In the genomic region with DNA sequence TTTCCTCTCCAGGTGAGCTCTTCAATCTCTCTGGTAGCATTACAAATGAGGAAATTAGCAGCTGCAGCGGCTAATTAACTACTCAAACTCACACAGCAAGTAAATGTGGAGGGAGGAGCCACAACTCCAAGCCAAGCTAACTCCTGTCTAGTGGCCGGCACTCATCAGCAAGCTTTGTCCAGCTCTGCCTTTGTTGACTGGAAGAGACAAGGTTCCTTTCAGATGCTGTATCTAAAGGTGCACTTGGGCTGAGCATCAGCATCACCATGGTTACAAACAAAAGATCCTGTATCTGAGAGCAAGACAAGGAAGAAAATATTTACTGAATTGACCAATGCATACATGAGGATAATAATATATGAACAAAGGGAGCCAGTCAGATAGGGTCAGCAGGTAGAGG, we compare ENCODE assay signal across 23 mouse cellular contexts. TPM values are rescaled to one million over a fixed set of nuclear protein-coding genes. Genes with fewer than 3 reads are reported as not detected.
A peak's percentile ranks its signal among the peaks of the same experiment; 100 is the strongest.
DNase-seq lines count a peak whose midpoint lies in the region; ATAC-seq and TF ChIP-seq lines count a peak whose summit lies in the region.
"Had no signal": no experiment of that assay in that cellular context is flagged by ENCODE, and none has a peak within 500 bp of the region (broad histone marks: within the 10 kb centered on the region; RNA-seq: fewer than 3 reads in every experiment).

No protein-coding gene starts in this region.

- H3K79me3 ChIP-seq in C2C12 (ENCODE audit: low read depth), result no peaks in the 10 kb centered on the region

- no peaks in the 10 kb centered on the region for H3K9me3 ChIP-seq in forebrain, embryonic 14.5 days (replicated peaks; ENCODE audit: control insufficient read depth, low read length)
- no peaks in the 10 kb centered on the region for H3K9me3 ChIP-seq in forebrain, embryonic 15.5 days
- no peaks in the 10 kb centered on the region for H3K9me3 ChIP-seq in heart, embryonic 14.5 days (ENCODE audit: control insufficient read depth, low read length)
- H3K9me3 ChIP-seq in liver, embryonic 12.5 days (replicated peaks), result no peaks in the 10 kb centered on the region
- H3K9me3 ChIP-seq: embryonic facial prominence, embryonic 10.5 days; forebrain, embryonic 10.5 days; hindbrain, embryonic 10.5 days; limb, embryonic 13.5 days; midbrain, embryonic 15.5 days; neural tube, embryonic 15.5 days; stomach, embryonic 15.5 days had no signal

- H3K27me3 ChIP-seq in forebrain, embryonic 14.5 days (replicated peaks; ENCODE audit: control insufficient read depth, insufficient read depth, low read length), result no peaks in the 10 kb centered on the region
- H3K27me3 ChIP-seq in forebrain, embryonic 15.5 days, result no peaks in the 10 kb centered on the region
- H3K27me3 ChIP-seq in heart, embryonic 14.5 days (ENCODE audit: control insufficient read depth, insufficient read depth, low read length), result no peaks in the 10 kb centered on the region
- no peaks in the 10 kb centered on the region for H3K27me3 ChIP-seq in liver, embryonic 12.5 days (replicated peaks)
- H3K27me3 ChIP-seq in C2C12 (ENCODE audit: control insufficient read depth, insufficient read depth, insufficient read length), result no peaks in the 10 kb centered on the region
- H3K27me3 ChIP-seq: limb, embryonic 13.5 days; midbrain, embryonic 15.5 days; neural tube, embryonic 15.5 days; stomach, embryonic 15.5 days had no signal

- H3K4me3 ChIP-seq in forebrain, embryonic 14.5 days (ENCODE audit: low read depth, low read length), result no peak overlapping the region
- no peak overlapping the region for H3K4me3 ChIP-seq in forebrain, embryonic 15.5 days
- H3K4me3 ChIP-seq in heart, embryonic 14.5 days (ENCODE audit: control insufficient read depth in 1 of 2, insufficient read depth in 1 of 2, low read depth in 1 of 2, low read length in 2 of 2), result no peak overlapping the region
- no peak overlapping the region for H3K4me3 ChIP-seq in liver, embryonic 12.5 days
- H3K4me3 ChIP-seq in C2C12 (ENCODE audit: insufficient read depth, poor library complexity, severe bottlenecking), result peak overlapping the region; percentile 2
- H3K4me3 ChIP-seq: embryonic facial prominence, embryonic 10.5 days; forebrain, embryonic 10.5 days; hindbrain, embryonic 10.5 days; limb, embryonic 13.5 days; midbrain, embryonic 15.5 days; neural tube, embryonic 15.5 days had no signal

- DNase-seq in forebrain, embryonic 14.5 days (ENCODE audit: low spot score), result peak; percentile 4
- no peak for DNase-seq in heart, adult 9 months (ENCODE audit: low spot score in 2 of 2)
- DNase-seq in liver, result no peak
- DNase-seq: cerebellum, adult 9-11 months; gastrocnemius, adult 2 months; kidney, adult 11 months; layer of hippocampus, adult 9-11 months; right cerebral cortex, adult 18-20 months; right cerebral cortex, postnatal 4 days; thymus, postnatal 25 days had no signal

- H3K9ac ChIP-seq in forebrain, embryonic 14.5 days (ENCODE audit: low read length), result no peak overlapping the region
- H3K9ac ChIP-seq in forebrain, embryonic 15.5 days (replicated peaks), result no peak overlapping the region
- H3K9ac ChIP-seq in heart, embryonic 14.5 days (ENCODE audit: low read length), result peak overlapping the region; percentile 40; the same call in 1 of the 2 replicates
- H3K9ac ChIP-seq in liver, embryonic 12.5 days, result no peak overlapping the region
- H3K9ac ChIP-seq: limb, embryonic 13.5 days; liver, embryonic 14.5 days; midbrain, embryonic 15.5 days; neural tube, embryonic 15.5 days; stomach, embryonic 15.5 days had no signal

- H3K4me1 ChIP-seq in forebrain, embryonic 14.5 days (ENCODE audit: control insufficient read depth, insufficient read depth, low read length), result no peaks in the 10 kb centered on the region
- H3K4me1 ChIP-seq in forebrain, embryonic 15.5 days, result no peaks in the 10 kb centered on the region
- H3K4me1 ChIP-seq in heart, embryonic 14.5 days (ENCODE audit: control insufficient read depth in 2 of 2, insufficient read depth in 2 of 2, low read length in 2 of 2), result peaks cover 17 to 38% of the 10 kb centered on the region in 2 experiments
- H3K4me1 ChIP-seq in liver, embryonic 12.5 days, result 0 out of 2 replicates have a peak, but pooled peaks cover 10% of the 10 kb centered on the region
- H3K4me1 ChIP-seq: midbrain, embryonic 15.5 days; neural tube, embryonic 15.5 days had no signal

- H3ac ChIP-seq in C2C12 (ENCODE audit: control insufficient read depth, insufficient read length, low read depth), result no peak overlapping the region

- H3K4me2 ChIP-seq in forebrain, embryonic 14.5 days (ENCODE audit: low read length), result no peak overlapping the region
- no peak overlapping the region for H3K4me2 ChIP-seq in forebrain, embryonic 15.5 days (replicated peaks)
- peak overlapping the region; percentile 66 for H3K4me2 ChIP-seq in heart, embryonic 14.5 days (ENCODE audit: low read length)
- H3K4me2 ChIP-seq in liver, embryonic 12.5 days, result no peak overlapping the region
- H3K4me2 ChIP-seq: midbrain, embryonic 15.5 days; neural tube, embryonic 15.5 days had no signal

- no peaks in the 10 kb centered on the region for H3K79me2 ChIP-seq in C2C12 (ENCODE audit: control insufficient read depth, insufficient read depth)

- no peak overlapping the region for H3K27ac ChIP-seq in forebrain, embryonic 14.5 days (ENCODE audit: low read depth, low read length)
- H3K27ac ChIP-seq in forebrain, embryonic 15.5 days (replicated peaks), result no peak overlapping the region
- peak overlapping the region; percentile 76 to 98 for H3K27ac ChIP-seq in heart, embryonic 14.5 days (replicated peaks in 1 of 2; ENCODE audit: control insufficient read depth in 1 of 2, insufficient read depth in 1 of 2, low read depth in 2 of 2, low read length in 2 of 2)
- H3K27ac ChIP-seq in liver, embryonic 12.5 days, result 0 out of 2 replicates have a peak overlapping the region, but pooled peaks have one; percentile 1
- H3K27ac ChIP-seq: embryonic facial prominence, embryonic 10.5 days; forebrain, embryonic 10.5 days; hindbrain, embryonic 10.5 days; limb, embryonic 13.5 days; liver, embryonic 14.5 days; midbrain, embryonic 15.5 days; neural tube, embryonic 15.5 days; stomach, embryonic 15.5 days had no signal

- H3K36me3 ChIP-seq in forebrain, embryonic 14.5 days (ENCODE audit: control insufficient read depth, insufficient read depth, low read length), result no peaks in the 10 kb centered on the region
- H3K36me3 ChIP-seq in forebrain, embryonic 15.5 days, result no peaks in the 10 kb centered on the region
- no peaks in the 10 kb centered on the region for H3K36me3 ChIP-seq in heart, embryonic 14.5 days (ENCODE audit: control insufficient read depth, insufficient read depth, low read length)
- no peaks in the 10 kb centered on the region for H3K36me3 ChIP-seq in liver, embryonic 12.5 days
- no peaks in the 10 kb centered on the region for H3K36me3 ChIP-seq in C2C12 (ENCODE audit: control insufficient read depth, insufficient read depth)
- H3K36me3 ChIP-seq: embryonic facial prominence, embryonic 10.5 days; forebrain, embryonic 10.5 days; hindbrain, embryonic 10.5 days; limb, embryonic 13.5 days; midbrain, embryonic 15.5 days; neural tube, embryonic 15.5 days; stomach, embryonic 15.5 days had no signal

- WGBS in forebrain, embryonic 14.5 days, result 17% methylated on average over 2 of the region's 2 CpGs
- WGBS in forebrain, embryonic 15.5 days, result 28% methylated on average over 2 of the region's 2 CpGs
- WGBS in heart, embryonic 14.5 days, result 14% methylated on average over 2 of the region's 2 CpGs
- WGBS in liver, embryonic 12.5 days (ENCODE audit: insufficient replicate concordance), result 25% methylated on average over 2 of the region's 2 CpGs

- no peak for TF ChIP-seq CTCF in C2C12 (IDR thresholded peaks at IDR 0.05; ENCODE audit: control insufficient read depth, insufficient read depth, insufficient read length)

- ATAC-seq in forebrain, embryonic 14.5 days, result no peak
- ATAC-seq in forebrain, embryonic 15.5 days (replicated peaks), result no peak
- ATAC-seq in heart, embryonic 14.5 days (ENCODE audit: insufficient number of reproducible peaks, insufficient read depth, low FRiP score, low read depth), result 0 out of 2 replicates have a peak, but pooled peaks have one; percentile 4
- no peak for ATAC-seq in liver, embryonic 12.5 days
- ATAC-seq in cerebellum, adult (ENCODE audit: insufficient number of reproducible peaks, low FRiP score, low TSS enrichment), result no peak
- ATAC-seq: midbrain, embryonic 15.5 days had no signal

TF ChIP-seq in C2C12, 6 proteins besides CTCF, POLR2A, EP300 and RAD21:
- no peak for TF ChIP-seq FOSL1 (IDR thresholded peaks at IDR 0.05; ENCODE audit: insufficient read depth, low read length, poor library complexity, severe bottlenecking)
- no peak for TF ChIP-seq MYOG (IDR thresholded peaks at IDR 0.05; ENCODE audit: control insufficient read depth, extremely low read depth, insufficient read length)
- TF ChIP-seq CEBPB (IDR thresholded peaks at IDR 0.05; ENCODE audit: low read depth), result no peak
- no peak for TF ChIP-seq MAX (IDR thresholded peaks at IDR 0.05)
- no peak for TF ChIP-seq USF1 (IDR thresholded peaks at IDR 0.05; ENCODE audit: low read depth)
- TF ChIP-seq MYOD1 (IDR thresholded peaks at IDR 0.05; ENCODE audit: control insufficient read depth, insufficient read length, low read depth), result no peak
TF ChIP-seq in C2C12: peak in this region for 0.

RNA-seq across cellular contexts. Expression of a gene that starts 10.3 kb away (rescaled TPM):
- not detected in 2 replicates for polyA plus RNA-seq in forebrain, embryonic 14.5 days (2014; fragmentation: Nextera tagmentation; extraction: Ambion mirVana)
- 0.19 TPM in 1 of 2 replicates, not detected in the other for polyA plus RNA-seq in forebrain, embryonic 15.5 days (2015; fragmentation: Nextera tagmentation; extraction: Ambion mirVana)
- 420 and 520 TPM in 2 replicates for polyA plus RNA-seq in heart, embryonic 14.5 days (2014; fragmentation: Nextera tagmentation; extraction: Ambion mirVana)
- 0.42 and 0.55 TPM in 2 replicates for polyA plus RNA-seq in liver, embryonic 12.5 days (2016; fragmentation: Nextera tagmentation; extraction: Ambion mirVana)
- polyA plus RNA-seq in C2C12 (2012; fragmentation: generic; extraction: Trizol), result 256 TPM
- polyA plus RNA-seq: forebrain, embryonic 10.5 days; hindbrain, embryonic 10.5 days; midbrain, embryonic 15.5 days had no signal

RNA-seq across cellular contexts. Expression of a gene that starts 46.7 kb away (rescaled TPM):
- 89.6 and 104 TPM in 2 replicates for polyA plus RNA-seq in forebrain, embryonic 14.5 days (2014; fragmentation: Nextera tagmentation; extraction: Ambion mirVana)
- polyA plus RNA-seq in forebrain, embryonic 15.5 days (2015; fragmentation: Nextera tagmentation; extraction: Ambion mirVana), result 84.1 and 90.4 TPM in 2 replicates
- polyA plus RNA-seq in heart, embryonic 14.5 days (2014; fragmentation: Nextera tagmentation; extraction: Ambion mirVana), result 44.2 and 45.7 TPM in 2 replicates
- 70.3 and 70.5 TPM in 2 replicates for polyA plus RNA-seq in liver, embryonic 12.5 days (2016; fragmentation: Nextera tagmentation; extraction: Ambion mirVana)
- polyA plus RNA-seq in C2C12 (2012; fragmentation: generic; extraction: Trizol), result 30.3 TPM

Comparison
In these comparisons a context has a peak if more than half of its experiments do, and no peak if none do; other contexts are left out.
1. H3K27ac ChIP-seq: peak in heart, embryonic 14.5 days (2 of 2) and liver, embryonic 12.5 days (single experiment); none in forebrain, embryonic 14.5 days (single experiment) and forebrain, embryonic 15.5 days (single experiment).
2. RNA of a gene that starts 10.3 kb away (polyA plus RNA-seq): 420 to 520 TPM in heart, embryonic 14.5 days and 256 TPM in C2C12 (single experiment); 0.42 to 0.55 TPM in liver, embryonic 12.5 days, not detected in forebrain, embryonic 14.5 days and 0.19 TPM in forebrain, embryonic 15.5 days; every median in the first group is over 100 times any median in the second.